Mouse (Mus musculus) left cerebral cortex, postnatal 4 days (tissue): Measurements from ENCODE around the gene Rab14. TPM values are rescaled to one million over a fixed set of nuclear protein-coding genes. Genes with fewer than 3 reads are reported as not detected.

Source experiments
- DNase-seq: peaks from one replicate; pipeline ENCODE4 v3.0.0-alpha.2; 2022
- intact Hi-C: fragments of 180-260 bp; cut with DNase I; formaldehyde crosslinking; loops from one replicate; pipeline ENCODE4 v1.15.1; 2025
- total RNA-seq, 2 experiments: library from RNA; stranded (reverse); gene quantifications; 2 replicates each; pipeline ENCODE4 v1.2.3; 2021

Gene Rab14
- total RNA-seq, 2 experiments from 2014 or later: 221 to 222 TPM

- no peak for DNase-seq
- intact Hi-C loops: no loop called here
Observed at GRCm38 (mm10) chr2:35156985-35157384, 43.9 kb downstream of the Rab14 start.

- no peak for DNase-seq
- intact Hi-C loops: no loop called here
Observed at GRCm38 (mm10) chr2:35153844-35154554, 46.9 kb downstream of the Rab14 start.

GRCm38 (mm10) chr2:35153179-35153578, 47.7 kb downstream of the Rab14 start:
- intact Hi-C loops: no loop called here

GRCm38 (mm10) chr2:35151303-35151882, 49.5 kb downstream of the Rab14 start:
- DNase-seq: no peak
- intact Hi-C loops: no loop called here

More at GRCm38 (mm10) chr2:35153179-35153578, 47.7 kb downstream of the Rab14 start:
- DNase-seq: no peak

- DNase-seq: no peak
- intact Hi-C loops: no loop called here
Observed at GRCm38 (mm10) chr2:35148806-35149205, 52.1 kb downstream of the Rab14 start.

- no peak for DNase-seq
- intact Hi-C loops: no loop called here
Observed at GRCm38 (mm10) chr2:35141673-35142072, 59.2 kb downstream of the Rab14 start.

GRCm38 (mm10) chr2:35138576-35138975, 62.3 kb downstream of the Rab14 start:
- intact Hi-C loops: loop anchor here (10.0 kb wide), 1 partner anchor 284 kb away; no protein-coding TSS in a partner anchor
- DNase-seq: no peak

- DNase-seq: no peak
- intact Hi-C loops: loop anchor here (10.0 kb wide), 1 partner anchor 279 kb away; no protein-coding TSS in a partner anchor
Observed at GRCm38 (mm10) chr2:35133891-35134290, 67.0 kb downstream of the Rab14 start.

- intact Hi-C loops: loop anchor here (10.0 kb wide), 1 partner anchor 278 kb away; no protein-coding TSS in a partner anchor
- no peak for DNase-seq
Observed at GRCm38 (mm10) chr2:35132662-35133055, 68.3 kb downstream of the Rab14 start.

- DNase-seq: peak; percentile 92
- intact Hi-C loops: loop anchor here (10.0 kb wide), 1 partner anchor 277 kb away; no protein-coding TSS in a partner anchor
Observed at GRCm38 (mm10) chr2:35131991-35132661, 68.8 kb downstream of the Rab14 start.

GRCm38 (mm10) chr2:35131491-35131890, 69.4 kb downstream of the Rab14 start:
- intact Hi-C loops: loop anchor here (10.0 kb wide), 1 partner anchor 277 kb away; no protein-coding TSS in a partner anchor
- no peak for DNase-seq

Other genes starting within 250 kb of the Rab14 start
- gene Traf1, start 239.3 kb downstream of the Rab14 start, total RNA-seq: 1 to 10 TPM; 1.1 to 2.6 TPM
- under 1 TPM in 1 of 2 experiments, not detected in 1; 0.18 TPM for gene Hc, start 139.7 kb downstream of the Rab14 start, total RNA-seq
- under 1 TPM in 1 of 2 experiments, not detected in 1; 0.48 TPM for gene AI182371, start 99.6 kb downstream of the Rab14 start, total RNA-seq
- gene Cntrl, start 91.6 kb downstream of the Rab14 start, total RNA-seq: 10 to 100 TPM; 16.1 to 17.6 TPM
- 10 to 100 TPM; 20.0 to 20.7 TPM for gene Gsn, start 55.3 kb upstream of the Rab14 start, total RNA-seq
- 10 to 100 TPM in 1 of 2 experiments, 1 to 10 TPM in 1; 7.0 to 10.5 TPM for gene Stom, start 135.9 kb upstream of the Rab14 start, total RNA-seq
- gene 4930568D16Rik, start 166.6 kb upstream of the Rab14 start, total RNA-seq: not detected
- gene 4930402F06Rik, start 196.1 kb upstream of the Rab14 start, total RNA-seq: not detected